Comparison of ENCODE assay signal across 25 mouse cellular contexts in the genomic region with DNA sequence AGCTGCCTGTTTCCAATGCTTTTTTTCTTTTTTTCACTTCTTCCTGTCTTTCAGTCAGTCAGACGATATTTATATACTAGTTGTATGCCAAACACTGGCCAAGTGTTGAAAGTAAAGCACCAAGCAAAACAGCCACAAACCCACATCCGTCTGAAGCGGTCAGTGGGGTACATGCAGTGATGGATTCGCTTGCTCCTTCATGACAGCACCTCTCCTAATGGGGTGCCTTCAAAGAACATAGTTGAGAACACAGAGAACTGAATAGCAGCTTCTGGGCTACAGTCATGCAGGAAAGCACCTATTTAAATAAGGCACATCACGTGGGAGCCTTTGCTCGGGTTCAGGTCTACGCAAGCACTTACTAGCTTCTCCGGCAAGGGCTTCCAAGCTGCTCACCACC.
DNase-seq lines count a peak whose midpoint lies in the region; ATAC-seq and TF ChIP-seq lines count a peak whose summit lies in the region.
"Had no signal": no experiment of that assay in that cellular context is flagged by ENCODE, and none has a peak within 500 bp of the region (broad histone marks: within the 10 kb centered on the region; RNA-seq: fewer than 3 reads in every experiment).

No protein-coding gene starts in this region.

- no peak overlapping the region for H3K27ac ChIP-seq in intestine, embryonic 14.5 days (ENCODE audit: low read depth)
- H3K27ac ChIP-seq in intestine, postnatal 0 days (ENCODE audit: low read depth, low read length), result no peak overlapping the region
- no peak overlapping the region for H3K27ac ChIP-seq in cerebellum, adult 2 months (ENCODE audit: insufficient read depth, low read length)
- H3K27ac ChIP-seq: embryonic facial prominence, embryonic 13.5 days; forebrain, embryonic 12.5 days; heart, adult 2 months; heart, embryonic 15.5 days; hindbrain, embryonic 10.5 days; hindbrain, embryonic 15.5 days; intestine, embryonic 15.5 days had no signal

- H3K9ac ChIP-seq in intestine, embryonic 14.5 days (ENCODE audit: low read length), result no peak overlapping the region
- no peak overlapping the region for H3K9ac ChIP-seq in intestine, postnatal 0 days (ENCODE audit: low read depth, low read length)
- H3K9ac ChIP-seq: embryonic facial prominence, embryonic 13.5 days; forebrain, embryonic 12.5 days; heart, embryonic 15.5 days; hindbrain, embryonic 15.5 days; intestine, embryonic 15.5 days had no signal

- TF ChIP-seq CTCF in intestine, postnatal 0 days (IDR thresholded peaks at IDR 0.05; ENCODE audit: low read depth), result no peak
- no peak for TF ChIP-seq CTCF in cerebellum, adult 2 months (IDR thresholded peaks at IDR 0.05; ENCODE audit: borderline replicate concordance, insufficient read depth, low read depth, low read length)

- H3K4me3 ChIP-seq in intestine, embryonic 14.5 days (ENCODE audit: low read depth, low read length), result no peak overlapping the region
- no peak overlapping the region for H3K4me3 ChIP-seq in intestine, postnatal 0 days (ENCODE audit: low read depth, low read length)
- no peak overlapping the region for H3K4me3 ChIP-seq in cerebellum, adult 2 months (replicated peaks; ENCODE audit: insufficient read depth, low read depth, low read length)
- H3K4me3 ChIP-seq: embryonic facial prominence, embryonic 13.5 days; forebrain, embryonic 12.5 days; heart, adult 2 months; heart, embryonic 15.5 days; hindbrain, embryonic 10.5 days; hindbrain, embryonic 15.5 days; intestine, embryonic 15.5 days had no signal

- no peak overlapping the region for H3K4me2 ChIP-seq in intestine, embryonic 14.5 days (ENCODE audit: low read length)
- H3K4me2 ChIP-seq in intestine, postnatal 0 days (replicated peaks; ENCODE audit: low read depth), result no peak overlapping the region
- H3K4me2 ChIP-seq: embryonic facial prominence, embryonic 13.5 days; forebrain, embryonic 12.5 days; heart, embryonic 11.5 days; heart, embryonic 15.5 days; hindbrain, embryonic 15.5 days; intestine, embryonic 15.5 days had no signal

- H3K36me3 ChIP-seq in intestine, embryonic 14.5 days (ENCODE audit: control insufficient read depth, insufficient read depth, low read length), result no peaks in the 10 kb centered on the region
- H3K36me3 ChIP-seq in intestine, postnatal 0 days (ENCODE audit: control insufficient read depth, insufficient read depth), result no peaks in the 10 kb centered on the region
- H3K36me3 ChIP-seq: forebrain, embryonic 12.5 days; heart, embryonic 15.5 days; hindbrain, embryonic 15.5 days; intestine, embryonic 15.5 days had no signal

- peak; percentile 37 for DNase-seq in intestine, embryonic 14.5 days (ENCODE audit: low spot score)
- no peak for DNase-seq in adrenal gland, adult 18-20 months (ENCODE audit: low spot score in 2 of 2)
- DNase-seq in cerebellum, adult 2 months, result no peak
- no peak for DNase-seq in heart, postnatal 36 days
- DNase-seq: adrenal gland, adult 8-10 months; B cell, adult 2 months; cerebellum, adult 11 months; cerebellum, adult 9-10 months; cerebellum, postnatal 25 days; gastrocnemius, postnatal 10 days; heart, adult 2 months; heart, postnatal 14 days had no signal

- no peak for TF ChIP-seq POLR2A in cerebellum, adult 2 months (IDR thresholded peaks at IDR 0.05; ENCODE audit: borderline replicate concordance, insufficient read depth, low read length)

- H3K27me3 ChIP-seq in intestine, embryonic 14.5 days (replicated peaks; ENCODE audit: control insufficient read depth, insufficient read depth, low read length), result no peaks in the 10 kb centered on the region
- no peaks in the 10 kb centered on the region for H3K27me3 ChIP-seq in intestine, postnatal 0 days (replicated peaks; ENCODE audit: control insufficient read depth, insufficient read depth, low read length)
- H3K27me3 ChIP-seq in cerebellum, adult 2 months (ENCODE audit: control insufficient read depth, insufficient read depth, low read length), result no peaks in the 10 kb centered on the region
- H3K27me3 ChIP-seq: embryonic facial prominence, embryonic 13.5 days; forebrain, embryonic 12.5 days; heart, embryonic 15.5 days; hindbrain, embryonic 15.5 days; intestine, embryonic 15.5 days had no signal

- 92% methylated on average over 8 of the region's 8 CpGs for WGBS in intestine, embryonic 14.5 days
- 94% methylated on average over 8 of the region's 8 CpGs for WGBS in intestine, postnatal 0 days
- WGBS in cerebellum, adult 2 months, result 97% methylated on average over 8 of the region's 8 CpGs

- intact Hi-C loops in heart, postnatal 36 days (cut with DNase I), result no loop called here

- no peaks in the 10 kb centered on the region for H3K9me3 ChIP-seq in intestine, embryonic 14.5 days (ENCODE audit: control insufficient read depth, low read length)
- no peaks in the 10 kb centered on the region for H3K9me3 ChIP-seq in intestine, postnatal 0 days (ENCODE audit: control insufficient read depth)
- H3K9me3 ChIP-seq: embryonic facial prominence, embryonic 13.5 days; forebrain, embryonic 12.5 days; G1E; heart, embryonic 15.5 days; hindbrain, embryonic 10.5 days; hindbrain, embryonic 15.5 days; intestine, embryonic 15.5 days had no signal

- ATAC-seq in intestine, embryonic 14.5 days (replicated peaks; ENCODE audit: low FRiP score, low TSS enrichment, low read depth), result no peak
- ATAC-seq in intestine, postnatal 0 days, result no peak
- ATAC-seq in CD4-positive, CD25-positive, alpha-beta regulatory T cell, adult 4 months, result peak; percentile 67
- peak; percentile 69 for ATAC-seq in activated CD4-positive, CD25-positive, alpha-beta regulatory T cell, adult 4 months
- ATAC-seq in monocyte, adult 5-6 weeks (replicated peaks; ENCODE audit: insufficient number of reproducible peaks, low FRiP score, low TSS enrichment, poor library complexity, severe bottlenecking), result peak; percentile 59; the same call in 1 of the 2 replicates
- ATAC-seq: forebrain, embryonic 16.5 days; intestine, embryonic 15.5 days had no signal

- H3K4me1 ChIP-seq in intestine, embryonic 14.5 days (replicated peaks; ENCODE audit: control insufficient read depth, insufficient read depth, low read length), result 0 out of 2 replicates have a peak, but pooled peaks cover 10% of the 10 kb centered on the region
- H3K4me1 ChIP-seq in intestine, postnatal 0 days (replicated peaks; ENCODE audit: control insufficient read depth, insufficient read depth, low read length), result no peaks in the 10 kb centered on the region
- no peaks in the 10 kb centered on the region for H3K4me1 ChIP-seq in cerebellum, adult 2 months (ENCODE audit: control insufficient read depth, insufficient read depth, low read length)
- H3K4me1 ChIP-seq: heart, embryonic 15.5 days; hindbrain, embryonic 15.5 days; intestine, embryonic 15.5 days had no signal

Comparison
In these comparisons a context has a peak if more than half of its experiments do, and no peak if none do; other contexts are left out.
1. ATAC-seq: peak in CD4-positive, CD25-positive, alpha-beta regulatory T cell, adult 4 months (single experiment), activated CD4-positive, CD25-positive, alpha-beta regulatory T cell, adult 4 months (single experiment) and monocyte, adult 5-6 weeks (single experiment); none in intestine, embryonic 14.5 days (single experiment) and intestine, postnatal 0 days (single experiment).